In genomic region chr5:121371712-121372111, GRCm38 (mm10) we compare ENCODE assay signal across 21 mouse cellular contexts. TPM values are rescaled to one million over a fixed set of nuclear protein-coding genes. Genes with fewer than 3 reads are reported as not detected.
DNase-seq lines count a peak whose midpoint lies in the region; ATAC-seq and TF ChIP-seq lines count a peak whose summit lies in the region.
"Had no signal": no experiment of that assay in that cellular context is flagged by ENCODE, and none has a peak within 500 bp of the region (broad histone marks: within the 10 kb centered on the region; RNA-seq: fewer than 3 reads in every experiment).

No protein-coding gene starts in this region.

- 88% methylated on average over 6 of the region's 6 CpGs for WGBS in hindbrain, embryonic 16.5 days
- 88% methylated on average over 6 of the region's 6 CpGs for WGBS in hindbrain, embryonic 14.5 days
- 96% methylated on average over 6 of the region's 6 CpGs for WGBS in midbrain, embryonic 13.5 days
- WGBS in midbrain, postnatal 0 days: 93% methylated on average over 6 of the region's 6 CpGs

- TF ChIP-seq CTCF in midbrain, postnatal 0 days (IDR thresholded peaks at IDR 0.05): no peak

- H3K4me1 ChIP-seq in hindbrain, embryonic 16.5 days (ENCODE audit: control insufficient read depth, insufficient read depth, low read depth, low read length): no peaks in the 10 kb centered on the region
- no peaks in the 10 kb centered on the region for H3K4me1 ChIP-seq in hindbrain, embryonic 14.5 days (replicated peaks; ENCODE audit: control insufficient read depth, insufficient read depth, low read length)
- H3K4me1 ChIP-seq in midbrain, embryonic 13.5 days (replicated peaks): no peaks in the 10 kb centered on the region
- no peaks in the 10 kb centered on the region for H3K4me1 ChIP-seq in midbrain, postnatal 0 days (ENCODE audit: insufficient read depth, low read length)
- H3K4me1 ChIP-seq: embryonic facial prominence, embryonic 12.5 days; embryonic facial prominence, embryonic 15.5 days; forebrain, embryonic 10.5 days; forebrain, embryonic 12.5 days had no signal

- H3K27ac ChIP-seq in hindbrain, embryonic 16.5 days (ENCODE audit: low read depth, low read length): no peak overlapping the region
- no peak overlapping the region for H3K27ac ChIP-seq in hindbrain, embryonic 14.5 days
- no peak overlapping the region; the same call in 1 of the 2 replicates for H3K27ac ChIP-seq in midbrain, embryonic 13.5 days
- H3K27ac ChIP-seq in midbrain, postnatal 0 days (ENCODE audit: low read depth, low read length): no peak overlapping the region
- H3K27ac ChIP-seq: embryonic facial prominence, embryonic 12.5 days; embryonic facial prominence, embryonic 15.5 days; forebrain, embryonic 10.5 days; forebrain, embryonic 12.5 days had no signal

- H3K4me2 ChIP-seq in hindbrain, embryonic 16.5 days (ENCODE audit: low read length): no peak overlapping the region
- H3K4me2 ChIP-seq in hindbrain, embryonic 14.5 days (replicated peaks): no peak overlapping the region
- no peak overlapping the region for H3K4me2 ChIP-seq in midbrain, embryonic 13.5 days (replicated peaks)
- no peak overlapping the region for H3K4me2 ChIP-seq in midbrain, postnatal 0 days (ENCODE audit: low read depth, low read length, poor library complexity, severe bottlenecking)
- H3K4me2 ChIP-seq: embryonic facial prominence, embryonic 12.5 days; embryonic facial prominence, embryonic 15.5 days; forebrain, embryonic 12.5 days had no signal

- ATAC-seq in hindbrain, embryonic 16.5 days: peak; percentile 31; the same call in 1 of the 2 replicates
- ATAC-seq in hindbrain, embryonic 14.5 days (ENCODE audit: low FRiP score): no peak
- peak; percentile 59; the same call in 1 of the 2 replicates for ATAC-seq in midbrain, embryonic 13.5 days
- ATAC-seq in midbrain, postnatal 0 days (ENCODE audit: low FRiP score): no peak
- ATAC-seq: forebrain, embryonic 14.5 days; forebrain, embryonic 16.5 days had no signal

- H3K27me3 ChIP-seq in hindbrain, embryonic 16.5 days (replicated peaks; ENCODE audit: control insufficient read depth, insufficient read depth, low read length): no peaks in the 10 kb centered on the region
- H3K27me3 ChIP-seq in hindbrain, embryonic 14.5 days (ENCODE audit: control insufficient read depth, insufficient read depth, low read length): no peaks in the 10 kb centered on the region
- H3K27me3 ChIP-seq in midbrain, embryonic 13.5 days: no peaks in the 10 kb centered on the region
- H3K27me3 ChIP-seq in midbrain, postnatal 0 days (ENCODE audit: insufficient read depth, low read length): no peaks in the 10 kb centered on the region
- H3K27me3 ChIP-seq: embryonic facial prominence, embryonic 12.5 days; embryonic facial prominence, embryonic 15.5 days; forebrain, embryonic 12.5 days had no signal

- H3K9ac ChIP-seq in hindbrain, embryonic 16.5 days (ENCODE audit: low read depth, low read length): no peak overlapping the region
- no peak overlapping the region for H3K9ac ChIP-seq in hindbrain, embryonic 14.5 days
- no peak overlapping the region for H3K9ac ChIP-seq in midbrain, embryonic 13.5 days (replicated peaks)
- no peak overlapping the region for H3K9ac ChIP-seq in midbrain, postnatal 0 days (replicated peaks; ENCODE audit: low read length, poor library complexity, severe bottlenecking)
- H3K9ac ChIP-seq: embryonic facial prominence, embryonic 12.5 days; embryonic facial prominence, embryonic 15.5 days; forebrain, embryonic 12.5 days had no signal

- H3K36me3 ChIP-seq in hindbrain, embryonic 16.5 days (ENCODE audit: control insufficient read depth, insufficient read depth, low read length): peaks cover 48% of the 10 kb centered on the region
- H3K36me3 ChIP-seq in hindbrain, embryonic 14.5 days (replicated peaks; ENCODE audit: control insufficient read depth, insufficient read depth): peaks cover 96% of the 10 kb centered on the region
- H3K36me3 ChIP-seq in midbrain, embryonic 13.5 days: peaks cover 91% of the 10 kb centered on the region
- peaks cover 73% of the 10 kb centered on the region for H3K36me3 ChIP-seq in midbrain, postnatal 0 days (ENCODE audit: insufficient read depth, low read length)

- no peak for DNase-seq in hindbrain, embryonic 14.5 days (ENCODE audit: low spot score)
- no peak for DNase-seq in midbrain, postnatal 0 days (ENCODE audit: low spot score)
- DNase-seq: adrenal gland, adult 2 months; adrenal gland, postnatal 10 days; adrenal gland, postnatal 25 days; cerebellum, adult 11 months; cerebellum, adult 18-20 months; cerebellum, adult 8-10 months; cerebellum, adult 9-11 months; cerebellum, postnatal 14 days; cerebellum, postnatal 36 days; embryo, embryonic 11 days had no signal

- H3K4me3 ChIP-seq in hindbrain, embryonic 16.5 days (ENCODE audit: low read length): no peak overlapping the region
- H3K4me3 ChIP-seq in hindbrain, embryonic 14.5 days (replicated peaks; ENCODE audit: low read length): no peak overlapping the region
- no peak overlapping the region for H3K4me3 ChIP-seq in midbrain, embryonic 13.5 days (replicated peaks)
- H3K4me3 ChIP-seq in midbrain, postnatal 0 days (ENCODE audit: low read depth, low read length): no peak overlapping the region
- H3K4me3 ChIP-seq: embryonic facial prominence, embryonic 12.5 days; embryonic facial prominence, embryonic 15.5 days; erythroblast, embryonic 14.5 days; forebrain, embryonic 10.5 days; forebrain, embryonic 12.5 days had no signal

- H3K9me3 ChIP-seq in hindbrain, embryonic 16.5 days (ENCODE audit: control insufficient read depth, low read length): no peaks in the 10 kb centered on the region
- H3K9me3 ChIP-seq in hindbrain, embryonic 14.5 days (ENCODE audit: control insufficient read depth, low read length): no peaks in the 10 kb centered on the region
- H3K9me3 ChIP-seq in midbrain, embryonic 13.5 days: no peaks in the 10 kb centered on the region
- H3K9me3 ChIP-seq in midbrain, postnatal 0 days (ENCODE audit: low read length): no peaks in the 10 kb centered on the region
- H3K9me3 ChIP-seq: embryonic facial prominence, embryonic 12.5 days; embryonic facial prominence, embryonic 15.5 days; forebrain, embryonic 10.5 days; forebrain, embryonic 12.5 days had no signal

RNA-seq across cellular contexts. Expression of gene Trafd1, which starts 13.7 kb away (rescaled TPM):
- 112 and 124 TPM in 2 replicates for polyA plus RNA-seq in hindbrain, embryonic 16.5 days (2015; fragmentation: Nextera tagmentation; extraction: Ambion mirVana)
- 118 and 120 TPM in 2 replicates for polyA plus RNA-seq in hindbrain, embryonic 14.5 days (2014; fragmentation: Nextera tagmentation; extraction: Ambion mirVana)
- polyA plus RNA-seq in midbrain, embryonic 13.5 days (2015; fragmentation: Nextera tagmentation; extraction: Ambion mirVana): 149 and 150 TPM in 2 replicates
- 98.2 and 110 TPM in 2 replicates for total RNA-seq in midbrain, postnatal 0 days (2014; rRNA removed)
- polyA plus RNA-seq in midbrain, postnatal 0 days (2015; fragmentation: Nextera tagmentation; extraction: Ambion mirVana): 119 and 124 TPM in 2 replicates

RNA-seq across cellular contexts. Expression of gene Naa25, which starts 26.0 kb away (rescaled TPM):
- 58.5 and 59.4 TPM in 2 replicates for polyA plus RNA-seq in hindbrain, embryonic 16.5 days (2015; fragmentation: Nextera tagmentation; extraction: Ambion mirVana)
- 55.3 and 63.6 TPM in 2 replicates for polyA plus RNA-seq in hindbrain, embryonic 14.5 days (2014; fragmentation: Nextera tagmentation; extraction: Ambion mirVana)
- 48.0 and 50.7 TPM in 2 replicates for polyA plus RNA-seq in midbrain, embryonic 13.5 days (2015; fragmentation: Nextera tagmentation; extraction: Ambion mirVana)
- total RNA-seq in midbrain, postnatal 0 days (2014; rRNA removed): 41.8 and 45.1 TPM in 2 replicates
- polyA plus RNA-seq in midbrain, postnatal 0 days (2015; fragmentation: Nextera tagmentation; extraction: Ambion mirVana): 37.8 and 42.1 TPM in 2 replicates

Comparison
In these comparisons a context has a peak if more than half of its experiments do, and no peak if none do; other contexts are left out.
1. ATAC-seq: peak in hindbrain, embryonic 16.5 days (single experiment) and midbrain, embryonic 13.5 days (single experiment); none in hindbrain, embryonic 14.5 days (single experiment) and midbrain, postnatal 0 days (single experiment).